Mouse (Mus musculus) MEL-GATA-1-ER (cell line): ENCODE data around the gene Retn.

Experiments used
- DNase-seq: peaks from one replicate; pipeline ENCODE4 v3.0.0-alpha.2; 2012; ENCODE audit warnings: low read depth; ENCODE audit errors: extremely low read depth

Retn gene

DNA sequence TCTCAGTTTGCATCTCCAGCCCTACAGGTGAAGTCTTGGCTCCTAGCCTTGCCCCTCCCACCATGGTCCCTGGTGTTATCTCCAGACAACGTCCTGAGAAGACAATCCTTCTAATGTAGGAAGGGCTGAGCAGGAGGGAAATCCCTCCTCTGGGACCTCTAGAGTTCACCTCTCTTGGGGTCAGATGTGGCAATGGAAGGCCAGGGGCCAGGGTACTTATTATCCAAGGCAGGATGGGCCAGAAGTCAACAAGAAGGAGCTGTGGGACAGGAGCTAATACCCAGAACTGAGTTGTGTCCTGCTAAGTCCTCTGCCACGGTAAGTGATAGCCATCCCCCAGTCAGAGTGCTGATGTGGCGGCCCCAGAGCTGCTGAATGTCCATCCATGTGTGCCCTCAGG, at the start of gene Retn:
TSS of gene Retn (plus strand) at position 245 of the 400 bp plus-strand sequence.
- DNase-seq = no peak

GRCm38 (mm10) chr8:3606593-3606992, 49.0 kb upstream of the Retn start:
- DNase-seq = no peak

GRCm38 (mm10) chr8:3607822-3608221, 47.7 kb upstream of the Retn start:
- DNase-seq = no peak

GRCm38 (mm10) chr8:3609046-3609815, 46.3 kb upstream of the Retn start:
- DNase-seq = no peak

DNA sequence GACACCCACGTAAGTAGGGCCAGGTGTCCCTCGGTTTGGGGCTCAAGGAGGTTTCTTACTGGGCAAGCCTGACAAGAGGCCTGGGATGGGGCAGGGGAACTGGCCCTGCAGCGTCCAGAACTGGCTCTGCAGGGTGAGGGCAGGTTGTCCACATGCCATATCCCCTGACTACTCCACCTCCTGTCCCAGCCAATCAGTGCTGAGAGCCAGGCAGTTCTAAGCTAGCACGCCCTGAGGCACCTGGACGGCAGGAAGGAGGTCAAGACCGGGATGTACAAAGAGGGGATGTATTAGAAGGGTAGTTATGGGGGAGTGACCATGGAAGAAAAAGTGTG, 45.8 kb upstream of the Retn start:
- DNase-seq = no peak

GRCm38 (mm10) chr8:3621199-3621970, 34.2 kb upstream of the Retn start, which contains the start of the genes Xab2 and Pet100:
TSS of gene Xab2 (minus strand) at chr8:3621316.
TSS of gene Pet100 (plus strand) at chr8:3621548.
- DNase-seq = peak; percentile 99

DNA sequence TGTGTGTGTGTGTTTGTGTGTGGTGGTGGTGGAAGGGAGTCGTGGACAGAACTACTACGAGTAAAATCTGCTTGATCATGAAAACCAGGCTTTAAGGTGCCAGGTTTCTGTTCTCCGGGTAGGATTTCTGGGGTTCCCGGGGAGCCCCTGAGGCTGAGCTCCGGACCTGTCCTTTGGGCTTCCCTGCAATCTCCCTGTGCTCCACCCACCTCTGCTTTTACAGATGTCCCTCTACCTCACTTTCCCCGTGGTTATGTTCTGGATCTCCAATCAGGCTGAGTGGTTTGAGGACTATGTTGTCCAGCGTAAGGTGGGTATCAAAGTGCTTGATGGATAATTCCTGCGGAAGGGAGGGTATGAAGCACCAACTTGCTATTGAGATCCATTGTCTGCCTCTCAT, 33.5 kb upstream of the Retn start:
- DNase-seq = no peak

- DNase-seq = no peak
Observed at GRCm38 (mm10) chr8:3625445-3625844, 30.1 kb upstream of the Retn start, which contains the start of gene Pcp2. TSS of gene Pcp2 (minus strand) at chr8:3625545.

DNA sequence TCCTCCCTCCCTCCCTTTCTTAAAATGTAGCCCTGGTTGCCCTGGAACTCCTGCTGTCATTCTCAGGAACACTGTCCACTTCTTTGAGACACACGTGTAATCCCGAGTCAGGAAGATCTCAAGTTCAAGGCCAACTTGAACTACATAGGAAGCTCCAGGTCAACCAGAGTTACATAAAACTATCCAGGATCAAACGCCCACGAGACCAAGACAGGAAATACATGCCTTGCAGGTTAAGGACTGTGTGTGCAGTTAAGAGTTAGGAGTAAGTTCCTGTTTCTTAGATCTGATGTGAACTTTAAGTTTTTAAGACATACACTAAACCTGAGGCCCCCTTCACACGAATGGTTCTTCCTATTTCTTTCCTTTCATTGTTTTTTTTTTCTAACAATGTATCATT, 28.6 kb upstream of the Retn start:
- peak; percentile 79 for DNase-seq

GRCm38 (mm10) chr8:3628014-3628413, 27.6 kb upstream of the Retn start:
- DNase-seq = no peak

- DNase-seq = no peak
Observed at GRCm38 (mm10) chr8:3630647-3631477, 24.7 kb upstream of the Retn start, which contains the start of gene Stxbp2. TSS of gene Stxbp2 (plus strand) at chr8:3630955.

- DNase-seq = no peak
Observed at GRCm38 (mm10) chr8:3631478-3631875, 24.1 kb upstream of the Retn start.

GRCm38 (mm10) chr8:3645804-3646203, 9.8 kb upstream of the Retn start:
- DNase-seq = peak; percentile 44

GRCm38 (mm10) chr8:3646824-3647531, 8.6 kb upstream of the Retn start:
- no peak for DNase-seq

GRCm38 (mm10) chr8:3647561-3647960, 8.0 kb upstream of the Retn start:
- no peak for DNase-seq

DNA sequence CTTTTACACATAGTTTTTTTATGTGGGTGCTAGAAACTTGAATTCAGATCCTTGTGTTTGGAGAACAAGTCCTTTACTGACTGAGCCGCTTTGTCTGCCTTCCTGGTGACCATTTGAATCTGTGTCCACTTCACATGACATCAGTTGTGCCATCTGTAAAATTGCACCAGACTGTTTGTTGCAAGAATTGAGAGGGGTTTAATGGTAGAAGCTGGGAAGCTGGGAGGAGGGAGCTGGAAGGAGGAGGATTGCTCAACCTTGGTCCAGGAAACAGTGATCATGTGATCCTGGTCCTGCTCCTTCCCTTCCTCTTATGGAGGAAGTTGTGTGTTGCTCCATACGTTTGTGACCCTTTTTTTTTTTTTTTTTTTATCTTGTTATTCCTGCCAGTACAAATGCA, 7.3 kb upstream of the Retn start:
- no peak for DNase-seq

GRCm38 (mm10) chr8:3648990-3649389, 6.6 kb upstream of the Retn start:
- DNase-seq = no peak

GRCm38 (mm10) chr8:3652845-3653244, 2.7 kb upstream of the Retn start:
- DNase-seq = no peak

DNA sequence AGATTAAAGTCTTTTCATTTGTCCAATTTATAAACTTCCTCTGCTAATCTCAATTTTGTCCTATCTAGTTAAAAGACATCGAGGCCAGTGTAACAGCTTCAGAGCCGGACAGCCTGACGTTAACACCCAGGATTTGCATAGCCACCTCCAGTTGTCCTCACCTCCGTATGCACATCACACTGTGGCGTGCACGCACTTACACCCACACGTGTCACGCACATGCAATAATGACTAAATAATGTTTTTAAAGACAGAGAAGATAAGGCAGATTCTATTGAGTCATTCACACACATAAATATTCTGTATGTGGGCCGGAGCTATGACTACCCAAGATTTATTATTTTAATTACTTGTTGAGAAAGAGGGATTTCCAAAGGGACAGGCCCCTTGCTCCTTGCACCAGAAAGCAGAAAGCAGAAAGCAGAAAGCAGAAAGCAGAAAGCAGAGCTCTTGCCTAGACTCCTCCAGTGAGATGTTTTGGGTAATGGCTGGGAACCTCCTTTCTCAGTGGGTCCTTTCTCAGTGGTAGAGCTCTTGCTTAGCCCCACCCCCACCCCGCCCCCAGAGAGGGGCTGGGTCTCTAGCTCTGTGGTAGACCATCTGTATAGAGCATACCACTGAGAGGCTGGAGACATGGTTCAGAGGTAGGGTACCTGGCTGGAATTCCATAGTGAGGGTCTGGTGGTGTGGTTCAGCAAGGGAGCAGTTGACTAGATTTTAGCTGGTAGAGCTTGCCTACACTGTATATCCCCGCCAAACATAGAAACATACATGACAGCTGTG, 653 bp upstream of the Retn start:
- DNase-seq = no peak

DNA sequence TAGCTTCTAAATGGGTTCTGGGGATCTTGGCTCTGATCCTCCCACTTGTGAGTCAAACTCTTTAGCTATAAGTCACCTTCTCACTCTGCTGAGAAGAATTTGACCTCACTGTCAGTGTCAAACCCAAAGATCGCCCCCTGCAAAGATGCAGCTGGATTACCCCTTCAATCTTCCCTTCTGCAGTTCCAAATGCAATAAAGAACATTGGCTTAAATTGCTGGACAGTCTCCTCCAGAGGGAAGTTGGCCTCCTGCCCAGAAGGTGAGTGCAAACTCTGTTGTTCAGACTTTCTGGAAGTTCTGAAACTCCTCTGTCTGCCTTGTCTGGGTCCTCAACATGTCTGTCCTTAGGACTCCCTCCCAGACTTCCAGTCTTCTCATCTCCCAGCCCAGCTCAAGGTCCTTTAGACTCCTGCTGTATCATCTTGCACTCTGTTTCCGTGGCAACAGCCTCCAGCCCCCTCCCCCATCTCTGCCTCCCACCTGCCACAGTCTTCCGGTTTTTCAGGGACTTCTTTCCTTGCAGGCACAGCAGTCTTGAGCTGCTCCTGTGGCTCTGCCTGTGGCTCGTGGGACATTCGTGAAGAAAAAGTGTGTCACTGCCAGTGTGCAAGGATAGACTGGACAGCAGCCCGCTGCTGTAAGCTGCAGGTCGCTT, 1.3 kb downstream of the Retn start:
- no peak for DNase-seq
